Mouse (Mus musculus) CH12.LX (cell line): ENCODE measurements around the gene 1810062G17Rik.

Experiments used
- CTCF ChIP-seq, 2 experiments: IDR thresholded peaks in 1 of 2; conservative IDR thresholded peaks in 1 of 2; 2 replicates each; pipeline ENCODE4 v1.5.1; 2011 to 2012; ENCODE audit warnings: low read depth in 2 of 2, low read length in 2 of 2, improper control_type of control experiment in 1 of 2, inconsistent platforms in 1 of 2, mild to moderate bottlenecking in 1 of 2, moderate library complexity in 1 of 2
- EP300 ChIP-seq: IDR thresholded peaks from 2 replicates; pipeline ENCODE4 v1.6.1; 2011; ENCODE audit warnings: low read length, improper control_type of control experiment
- GABPA ChIP-seq: IDR thresholded peaks from 2 replicates; pipeline ENCODE4 v1.6.1; 2012; ENCODE audit warnings: low read depth, low read length, improper control_type of control experiment, inconsistent platforms; ENCODE audit not compliant: insufficient replicate concordance
- MAX ChIP-seq: IDR thresholded peaks from 2 replicates; pipeline ENCODE4 v1.6.1; 2011; ENCODE audit warnings: low read length, improper control_type of control experiment
- NRF1 ChIP-seq: IDR thresholded peaks from 2 replicates; pipeline ENCODE4 v1.6.1; 2014; ENCODE audit warnings: low read depth, mild to moderate bottlenecking, inconsistent platforms, low read length, improper control_type of control experiment, moderate library complexity
- POLR2A ChIP-seq: IDR thresholded peaks from 2 replicates; pipeline ENCODE4 v1.6.1; 2011; ENCODE audit warnings: low read depth, mild to moderate bottlenecking, improper control_type of control experiment, low read length
- RAD21 ChIP-seq: IDR thresholded peaks from 2 replicates; pipeline ENCODE4 v1.6.1; 2011; ENCODE audit warnings: low read depth, mild to moderate bottlenecking, low read length, improper control_type of control experiment, moderate library complexity
- UBTF ChIP-seq: IDR thresholded peaks from 2 replicates; pipeline ENCODE4 v1.6.1; 2012; ENCODE audit warnings: low read depth, mild to moderate bottlenecking, inconsistent platforms, low read length, improper control_type of control experiment, moderate library complexity
- ZMIZ1 ChIP-seq: IDR thresholded peaks from 2 replicates; pipeline ENCODE4 v1.6.1; 2012; ENCODE audit warnings: low read depth, mild to moderate bottlenecking, inconsistent platforms, low read length, improper control_type of control experiment

DNA sequence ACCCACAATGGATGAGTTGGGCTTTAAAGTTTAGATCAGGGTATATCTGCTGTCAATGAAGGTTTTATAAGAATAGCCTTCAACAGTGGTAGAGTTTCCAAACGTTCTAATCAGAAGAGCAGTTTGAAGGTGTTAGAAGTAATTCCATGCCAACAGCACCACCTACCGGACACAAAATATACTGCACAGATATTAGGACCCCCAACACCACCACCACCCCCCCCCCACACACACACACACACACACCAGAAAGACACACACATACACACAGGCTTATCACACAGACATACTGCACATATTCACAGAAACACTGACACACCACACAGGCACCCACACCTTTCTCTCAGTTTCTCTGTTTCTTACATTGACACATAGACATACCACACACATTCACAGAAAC, 33.3 kb upstream of the 1810062G17Rik start:
- TF ChIP-seq POLR2A: no peak
- TF ChIP-seq CTCF (conservative IDR thresholded peaks at IDR 0.05 in 1 of 2, IDR thresholded peaks at IDR 0.05 in 1 of 2; ENCODE audit: low read depth in 2 of 2, low read length in 2 of 2): peak; percentile 40 to 93; a peak in 3 of 4 replicates
- TF ChIP-seq EP300: no peak
- no peak for TF ChIP-seq ZMIZ1
- no peak for TF ChIP-seq GABPA
- TF ChIP-seq UBTF: no peak
- TF ChIP-seq MAX: no peak
- TF ChIP-seq RAD21: peak; percentile 95
- no peak for TF ChIP-seq NRF1
